Mouse (Mus musculus): ENCODE measurements around the gene Papln.

Gene Papln

GRCm38 (mm10) chr12:83833979-83834378 is 70.5 kb downstream of the Papln start:
- no peak for DNase-seq (ENCODE audit: low spot score)

- DNase-seq (ENCODE audit: low spot score) = no peak
These were observed 78.2 kb downstream of the Papln start for GRCm38 (mm10) chr12:83841409-83842190.

Measured in embryo, embryonic 10 days (tissue).